Mouse (Mus musculus) midbrain, embryonic 14.5 days (tissue): Measurements from ENCODE around the gene Ranbp9. TPM values are rescaled to one million over a fixed set of nuclear protein-coding genes. Genes with fewer than 3 reads are reported as not detected.

ENCODE experiments used
- ATAC-seq: fragments of 200-750 bp; cut with Nextera tagmentation; 2 replicates; pipeline ENCODE4 v1.8.0; 2017; ENCODE audit warnings: moderate number of reproducible peaks, moderate library complexity; ENCODE audit not compliant: low FRiP score, low TSS enrichment
- DNase-seq: peaks from one replicate; pipeline ENCODE4 v3.0.0-alpha.2; 2015
- H3K27ac ChIP-seq: fragments of 300-500 bp; sonication (generic); replicated peaks from 2 replicates; pipeline ENCODE4 v1.5.1; 2014; ENCODE audit warnings: mild to moderate bottlenecking, low read depth, low read length, moderate library complexity
- H3K27me3 ChIP-seq: fragments of 300-500 bp; sonication (generic); 2 replicates; pipeline ENCODE4 v1.6.1; 2014; ENCODE audit warnings: low read length, control low read depth, mixed read lengths; ENCODE audit not compliant: control insufficient read depth, insufficient read depth
- H3K36me3 ChIP-seq: fragments of 300-500 bp; sonication (generic); 2 replicates; pipeline ENCODE4 v1.6.1; 2014; ENCODE audit warnings: low read length, control low read depth; ENCODE audit not compliant: control insufficient read depth, insufficient read depth
- H3K4me1 ChIP-seq: fragments of 300-500 bp; sonication (generic); 2 replicates; pipeline ENCODE4 v1.6.1; 2014; ENCODE audit warnings: mild to moderate bottlenecking, antibody characterized with exemption, low read length, control low read depth; ENCODE audit not compliant: control insufficient read depth, insufficient read depth
- H3K4me2 ChIP-seq: fragments of 300-500 bp; sonication (generic); 2 replicates; pipeline ENCODE4 v1.6.1; 2014; ENCODE audit warnings: mild to moderate bottlenecking, low read length, moderate library complexity
- H3K4me3 ChIP-seq: fragments of 300-500 bp; sonication (generic); replicated peaks from 2 replicates; pipeline ENCODE4 v1.5.1; 2014; ENCODE audit warnings: low read depth, low read length
- H3K9ac ChIP-seq: fragments of 300-500 bp; sonication (generic); replicated peaks from 2 replicates; pipeline ENCODE4 v1.6.1; 2014; ENCODE audit warnings: mild to moderate bottlenecking, low read length, moderate library complexity
- H3K9me3 ChIP-seq: fragments of 300-500 bp; sonication (generic); 2 replicates; pipeline ENCODE4 v1.6.1; 2016; ENCODE audit warnings: low read length, control low read depth, mixed read lengths; ENCODE audit not compliant: control insufficient read depth
- WGBS: fragments of 180-500 bp; shearing (Covaris S2); extraction: QIAGEN DNeasy Blood & Tissue Kit; methylation state at CpG from one replicate; pipeline ENCODE4 v1.1.7; 2014; 5-methylcytosine and 5-hydroxymethylcytosine counted together
- polyA plus RNA-seq: library from polyadenylated mRNA; unstranded; fragments of >200 nt; fragmentation: Nextera tagmentation; extraction: Ambion mirVana; gene quantifications from 2 replicates; pipeline ENCODE4 v1.2.1, GENCODE M21; 2014

The Ranbp9 gene
- polyA plus RNA-seq, 1 experiment from 2014 or later = 19.6 TPM

GRCm38 (mm10) chr13:43500483-43500850 is 19.4 kb upstream of the Ranbp9 start:
- no peak overlapping the region for H3K9ac ChIP-seq
- H3K27me3 ChIP-seq = no peaks in the 10 kb centered on the region
- H3K4me3 ChIP-seq = no peak overlapping the region
- ATAC-seq (no peak), DNase-seq (no peak)
- 91% methylated on average over 4 of the region's 4 CpGs for WGBS
- no peaks in the 10 kb centered on the region for H3K36me3 ChIP-seq
- no peak overlapping the region for H3K4me2 ChIP-seq
- peaks cover 14% of the 10 kb centered on the region for H3K4me1 ChIP-seq
- no peaks in the 10 kb centered on the region for H3K9me3 ChIP-seq
- no peak overlapping the region for H3K27ac ChIP-seq

GRCm38 (mm10) chr13:43499731-43500482 is 18.8 kb upstream of the Ranbp9 start:
- Histone ChIP-seq H3K4me3 (no peak overlapping the region), H3K4me2 (no peak overlapping the region), H3K4me1 (peaks cover 14% of the 10 kb centered on the region), H3K36me3 (no peaks in the 10 kb centered on the region), H3K9ac (no peak overlapping the region), H3K9me3 (no peaks in the 10 kb centered on the region), H3K27me3 (no peaks in the 10 kb centered on the region), H3K27ac (no peak overlapping the region)
- no peak for DNase-seq
- ATAC-seq = no peak
- 79% methylated on average over 7 of the region's 7 CpGs for WGBS

GRCm38 (mm10) chr13:43498849-43499248 is 17.8 kb upstream of the Ranbp9 start:
- no peaks in the 10 kb centered on the region for H3K27me3 ChIP-seq
- H3K4me1 ChIP-seq = peaks cover 9% of the 10 kb centered on the region
- H3K4me3 ChIP-seq = no peak overlapping the region
- H3K9ac ChIP-seq = no peak overlapping the region
- ATAC-seq (no peak), DNase-seq (no peak)
- no peak overlapping the region for H3K27ac ChIP-seq
- no peaks in the 10 kb centered on the region for H3K9me3 ChIP-seq
- H3K36me3 ChIP-seq = no peaks in the 10 kb centered on the region
- H3K4me2 ChIP-seq = no peak overlapping the region
- WGBS = 71% methylated on average over 14 of the region's 14 CpGs

- WGBS = 98% methylated on average over 3 of the region's 3 CpGs
- H3K27me3 ChIP-seq = no peaks in the 10 kb centered on the region
- H3K27ac ChIP-seq = no peak overlapping the region
- H3K36me3 ChIP-seq = no peaks in the 10 kb centered on the region
- no peak overlapping the region for H3K4me2 ChIP-seq
- no peaks in the 10 kb centered on the region for H3K4me1 ChIP-seq
- no peak for ATAC-seq
- H3K9me3 ChIP-seq = no peaks in the 10 kb centered on the region
- no peak overlapping the region for H3K4me3 ChIP-seq
- no peak overlapping the region for H3K9ac ChIP-seq
- DNase-seq = no peak
Measured at GRCm38 (mm10) chr13:43497769-43498168, 16.7 kb upstream of the Ranbp9 start.

GRCm38 (mm10) chr13:43496660-43497059 is 15.6 kb upstream of the Ranbp9 start:
- DNase-seq (no peak), ATAC-seq (no peak)
- H3K4me1 ChIP-seq = no peaks in the 10 kb centered on the region
- no peaks in the 10 kb centered on the region for H3K27me3 ChIP-seq
- H3K36me3 ChIP-seq = no peaks in the 10 kb centered on the region
- H3K9me3 ChIP-seq = no peaks in the 10 kb centered on the region
- WGBS = 6% methylated on average over 2 of the region's 2 CpGs
- H3K4me2 ChIP-seq = no peak overlapping the region
- no peak overlapping the region for H3K9ac ChIP-seq
- H3K27ac ChIP-seq = no peak overlapping the region
- no peak overlapping the region for H3K4me3 ChIP-seq

GRCm38 (mm10) chr13:43495645-43496044 is 14.6 kb upstream of the Ranbp9 start:
- no peak for ATAC-seq

GRCm38 (mm10) chr13:43493725-43494124 is 12.6 kb upstream of the Ranbp9 start:
- no peak overlapping the region for H3K4me3 ChIP-seq
- H3K27ac ChIP-seq = no peak overlapping the region
- H3K9me3 ChIP-seq = no peaks in the 10 kb centered on the region
- H3K9ac ChIP-seq = no peak overlapping the region
- no peaks in the 10 kb centered on the region for H3K4me1 ChIP-seq
- ATAC-seq (no peak), DNase-seq (no peak)
- 91% methylated on average over 7 of the region's 7 CpGs for WGBS
- H3K4me2 ChIP-seq = no peak overlapping the region
- H3K36me3 ChIP-seq = no peaks in the 10 kb centered on the region
- H3K27me3 ChIP-seq = no peaks in the 10 kb centered on the region

More at GRCm38 (mm10) chr13:43495645-43496044, 14.6 kb upstream of the Ranbp9 start:
- no peak overlapping the region for H3K9ac ChIP-seq
- H3K27me3 ChIP-seq = no peaks in the 10 kb centered on the region
- DNase-seq = no peak
- H3K4me2 ChIP-seq = no peak overlapping the region
- H3K36me3 ChIP-seq = no peaks in the 10 kb centered on the region
- H3K4me1 ChIP-seq = no peaks in the 10 kb centered on the region
- no peak overlapping the region for H3K4me3 ChIP-seq
- H3K27ac ChIP-seq = no peak overlapping the region
- 94% methylated on average over 7 of the region's 7 CpGs for WGBS
- H3K9me3 ChIP-seq = no peaks in the 10 kb centered on the region

GRCm38 (mm10) chr13:43493058-43493481 is 12.0 kb upstream of the Ranbp9 start:
- no peak overlapping the region for H3K9ac ChIP-seq
- DNase-seq = peak; percentile 44
- H3K27me3 ChIP-seq = no peaks in the 10 kb centered on the region
- peak overlapping the region; percentile 33; the same call in 1 of the 2 replicates for H3K27ac ChIP-seq
- no peaks in the 10 kb centered on the region for H3K4me1 ChIP-seq
- 49% methylated on average over 11 of the region's 11 CpGs for WGBS
- no peaks in the 10 kb centered on the region for H3K36me3 ChIP-seq
- H3K9me3 ChIP-seq = no peaks in the 10 kb centered on the region
- no peak overlapping the region for H3K4me3 ChIP-seq
- no peak for ATAC-seq
- no peak overlapping the region for H3K4me2 ChIP-seq

- H3K27ac ChIP-seq = no peak overlapping the region
- H3K27me3 ChIP-seq = no peaks in the 10 kb centered on the region
- no peak overlapping the region for H3K4me3 ChIP-seq
- 70% methylated on average over 12 of the region's 12 CpGs for WGBS
- H3K9ac ChIP-seq = no peak overlapping the region
- H3K4me2 ChIP-seq = no peak overlapping the region
- no peak for DNase-seq
- ATAC-seq = no peak
- no peaks in the 10 kb centered on the region for H3K36me3 ChIP-seq
- H3K4me1 ChIP-seq = 0 out of 2 replicates have a peak, but pooled peaks cover 5% of the 10 kb centered on the region
- H3K9me3 ChIP-seq = no peaks in the 10 kb centered on the region
Measured at GRCm38 (mm10) chr13:43486501-43487213, 5.6 kb upstream of the Ranbp9 start.
